Mouse (Mus musculus) gonadal fat pad, adult 2 months (tissue): ENCODE data around the gene Mcm10. TPM values are rescaled to one million over a fixed set of nuclear protein-coding genes. Genes with fewer than 3 reads are reported as not detected.

ENCODE experiments used
- DNase-seq: peaks from one replicate; pipeline ENCODE4 v3.0.0-alpha.2; 2012; ENCODE audit warnings: low read depth
- polyA plus RNA-seq: library from polyadenylated mRNA; depleted of rRNA; stranded (reverse); fragments of >200 nt; gene quantifications from 2 replicates; pipeline ENCODE4 v1.2.3, GENCODE M21; 2012

The Mcm10 gene
- polyA plus RNA-seq, 1 experiment = 1.1 TPM

DNA sequence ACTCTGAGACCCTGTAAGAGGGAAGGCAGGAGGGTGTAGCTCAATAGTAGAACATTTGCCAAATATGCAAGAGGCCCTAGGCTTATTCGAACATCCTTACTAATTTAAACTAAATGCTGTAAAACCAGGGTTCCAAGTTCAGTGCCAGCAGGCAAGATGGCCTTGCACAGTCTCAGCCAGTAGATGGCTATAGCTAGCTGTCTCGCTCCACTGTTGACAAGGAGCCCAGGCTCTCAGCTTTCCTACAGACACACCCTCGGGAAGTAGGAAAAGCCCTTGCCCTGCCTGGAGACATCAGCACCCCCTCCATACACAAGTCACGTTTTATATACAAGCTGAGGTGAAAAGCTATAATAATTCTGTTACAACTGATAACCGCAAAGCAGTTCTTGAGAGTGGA, 20.1 kb upstream of the Mcm10 start:
- DNase-seq = no peak

DNA sequence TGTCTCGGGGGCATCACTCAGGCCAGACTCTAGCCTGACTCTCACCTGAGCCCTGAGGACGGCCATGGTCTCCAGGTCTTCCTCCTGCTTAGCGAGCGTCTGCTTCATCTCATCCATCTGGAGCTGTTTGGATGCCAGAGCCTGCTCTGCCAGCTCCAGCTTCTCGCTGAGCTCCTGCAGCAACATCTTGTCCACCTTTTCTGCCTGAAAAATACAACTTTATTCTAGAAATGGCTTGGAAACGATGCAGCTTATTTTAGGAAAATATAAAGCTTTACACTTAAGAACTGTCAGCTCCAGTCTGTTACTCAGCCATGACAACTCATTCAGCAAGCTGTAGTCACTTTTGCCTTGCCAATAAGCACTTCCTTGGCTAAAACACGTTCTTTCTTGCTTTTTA, 18.6 kb upstream of the Mcm10 start:
- DNase-seq = no peak

DNA sequence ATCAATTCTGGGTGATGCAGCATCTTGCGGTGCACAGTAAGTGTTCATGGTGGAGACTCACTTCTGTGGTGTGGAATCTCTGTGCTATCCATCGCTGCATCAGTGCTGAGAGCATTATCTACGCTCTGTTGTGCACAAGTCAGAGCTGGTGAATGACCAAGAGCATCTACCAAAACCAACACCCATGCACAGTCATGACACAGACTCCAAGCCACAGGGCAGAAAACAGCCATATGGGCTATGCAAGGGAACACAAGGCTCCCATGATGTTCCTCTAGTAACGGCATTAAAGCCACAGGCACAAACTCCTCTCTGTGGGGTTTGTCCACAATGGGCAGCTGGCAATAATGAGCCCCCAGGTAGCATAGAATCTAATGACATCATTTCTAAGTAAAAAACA, 17.2 kb upstream of the Mcm10 start:
- DNase-seq = no peak

DNA sequence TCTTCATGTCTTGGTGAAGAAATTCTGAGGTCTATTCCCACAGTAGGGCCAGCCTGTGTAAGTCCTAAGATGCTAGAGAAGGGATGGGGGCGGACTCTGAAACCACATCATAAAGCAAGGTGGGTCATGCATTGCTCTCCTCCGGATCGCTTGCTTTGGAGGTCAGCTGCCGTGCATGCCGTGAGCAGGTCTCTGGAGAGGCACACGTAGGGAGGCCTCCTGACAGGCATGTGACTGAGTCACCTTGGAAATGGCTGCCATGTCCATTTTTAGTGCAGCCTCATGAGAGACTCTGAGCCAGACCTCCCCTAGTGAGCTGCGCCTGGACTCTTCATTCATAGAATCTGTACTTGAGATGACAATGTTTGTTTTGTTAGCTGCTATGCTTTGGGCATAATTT, 15.5 kb upstream of the Mcm10 start:
- DNase-seq = no peak

DNA sequence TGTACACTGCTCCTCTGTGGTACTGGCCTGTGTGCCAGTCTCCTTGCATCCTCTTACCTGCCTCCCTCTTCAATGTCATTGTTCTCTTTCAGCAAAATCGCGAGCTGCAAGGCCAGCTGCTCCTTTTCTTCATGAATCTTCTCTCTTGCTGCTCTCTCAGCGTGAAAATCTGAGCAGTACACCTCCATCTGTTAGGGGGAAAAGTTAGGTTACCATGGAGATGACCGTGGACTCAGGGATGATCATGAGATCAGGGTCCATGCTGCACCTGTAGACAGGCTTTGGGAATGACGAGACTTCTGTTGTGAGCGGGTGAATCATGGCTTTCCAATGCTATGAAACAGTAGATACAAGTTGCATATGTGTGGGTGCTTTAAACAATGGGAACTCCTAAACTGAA, 14.5 kb upstream of the Mcm10 start:
- no peak for DNase-seq

DNA sequence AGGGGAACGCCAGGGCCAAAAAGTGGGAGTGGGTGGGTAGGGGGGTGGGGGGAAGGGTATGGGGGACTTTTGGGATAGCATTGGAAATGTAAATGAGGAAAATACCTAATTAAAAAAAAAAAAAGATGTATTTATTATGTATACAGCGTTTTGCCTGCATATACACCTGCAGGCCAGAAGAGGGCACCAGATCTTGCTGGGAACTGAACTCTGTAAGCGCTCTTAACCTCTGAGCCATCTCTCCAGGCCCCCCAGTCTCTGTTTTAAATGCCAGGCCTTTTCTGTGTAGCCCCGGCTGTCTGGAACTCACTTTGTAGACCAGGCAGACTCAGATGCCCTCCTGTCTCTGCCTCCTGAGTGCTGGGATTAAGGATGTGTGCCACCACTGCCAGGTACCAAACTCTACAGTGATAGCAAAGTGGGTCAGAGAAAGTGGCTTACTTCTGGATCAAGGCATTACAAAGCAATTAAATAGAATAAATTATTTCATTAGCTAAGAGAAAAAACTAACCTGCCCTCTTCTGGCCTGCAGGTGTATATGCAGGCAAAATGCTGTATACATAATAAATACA, 12.7 kb upstream of the Mcm10 start:
- no peak for DNase-seq

DNA sequence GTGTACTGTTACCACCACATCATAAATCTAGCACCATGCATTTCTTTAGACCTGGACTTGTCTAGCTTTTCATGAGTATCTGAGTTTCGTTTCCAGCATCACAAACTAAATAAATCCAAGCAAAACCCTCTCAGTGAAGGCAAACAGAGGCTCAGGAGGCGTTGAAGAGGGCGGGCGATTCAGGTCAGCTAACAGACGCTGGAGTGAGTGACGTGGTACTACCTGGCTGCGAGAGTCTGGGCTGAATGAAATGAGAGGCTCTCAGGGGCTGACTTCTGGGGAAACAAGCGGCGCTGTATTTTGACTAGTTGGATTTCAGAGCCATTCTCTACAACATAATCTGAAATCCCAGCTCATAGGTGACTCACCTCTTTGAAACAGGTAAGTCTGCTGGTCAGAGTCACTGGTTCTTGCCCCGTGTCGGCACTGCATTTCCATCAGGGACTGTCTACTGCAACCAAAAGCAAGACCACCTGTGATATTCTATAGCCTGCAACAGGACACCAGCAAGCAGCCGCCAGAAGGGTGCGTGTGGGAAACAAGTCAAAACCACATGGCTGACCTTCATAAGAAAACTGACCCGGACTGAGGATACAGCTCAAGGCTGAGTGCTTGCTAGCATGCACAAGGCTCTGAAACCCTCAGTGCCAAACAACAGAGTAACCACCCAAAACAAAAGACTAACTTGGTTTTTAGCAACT, 11.3 kb upstream of the Mcm10 start:
- no peak for DNase-seq

DNA sequence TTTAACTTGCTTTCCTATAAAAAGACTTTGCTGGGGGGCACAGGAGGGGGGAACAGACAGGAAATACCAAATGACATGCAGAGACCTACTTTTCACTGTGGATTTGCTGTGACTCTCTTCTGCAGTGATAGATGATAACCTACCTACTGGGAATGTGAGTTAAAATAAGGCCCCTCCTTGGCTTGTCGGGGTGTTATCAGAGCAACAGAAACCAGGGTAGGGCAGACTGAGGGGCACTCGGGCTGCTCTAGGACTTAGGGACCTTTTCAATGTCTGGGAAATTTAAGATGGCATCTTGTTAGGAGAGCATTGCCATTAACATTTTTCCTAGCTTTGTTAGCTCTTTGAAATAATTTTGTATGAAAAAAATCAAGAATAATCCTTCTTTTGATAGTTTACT, 10.7 kb upstream of the Mcm10 start:
- no peak for DNase-seq

DNA sequence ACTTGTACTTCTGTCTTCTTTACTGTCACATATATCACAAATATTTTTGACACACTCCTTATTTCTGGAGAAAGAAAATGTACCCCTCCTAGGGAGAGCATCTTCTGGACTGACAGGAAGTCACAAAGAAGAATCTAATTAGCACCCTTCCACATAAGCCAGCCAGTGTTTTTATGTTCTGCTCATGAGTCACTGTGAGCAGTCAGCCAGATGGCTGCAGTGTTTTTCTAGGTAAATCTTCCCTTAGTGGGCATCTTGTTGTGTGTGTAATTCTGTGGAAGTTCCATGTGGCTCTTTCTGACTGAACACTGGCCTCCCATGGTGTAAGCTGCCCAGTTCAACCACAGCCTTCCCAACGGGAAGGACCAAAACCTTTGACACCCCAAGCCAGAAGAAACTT, 7.1 kb upstream of the Mcm10 start:
- DNase-seq = no peak

DNA sequence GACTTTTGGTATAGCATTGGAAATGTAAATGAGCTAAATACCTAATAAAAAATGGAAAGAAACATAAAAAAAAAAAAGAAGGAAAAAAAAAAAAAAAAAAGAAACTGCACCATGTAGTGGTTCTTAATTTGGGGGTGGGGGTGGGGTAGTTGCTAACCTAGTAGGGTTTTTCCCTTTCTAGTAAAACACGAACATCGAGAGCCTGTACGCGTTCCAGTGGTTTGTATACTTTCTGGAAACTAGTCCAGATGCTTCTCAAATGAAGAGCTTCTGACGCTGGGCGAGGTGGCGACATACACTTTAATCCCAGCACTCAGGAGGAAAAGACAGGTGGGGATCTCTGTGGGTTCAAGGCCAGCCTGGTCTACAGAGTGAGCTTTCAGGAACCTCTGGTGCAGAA, 4.3 kb upstream of the Mcm10 start:
- no peak for DNase-seq

DNA sequence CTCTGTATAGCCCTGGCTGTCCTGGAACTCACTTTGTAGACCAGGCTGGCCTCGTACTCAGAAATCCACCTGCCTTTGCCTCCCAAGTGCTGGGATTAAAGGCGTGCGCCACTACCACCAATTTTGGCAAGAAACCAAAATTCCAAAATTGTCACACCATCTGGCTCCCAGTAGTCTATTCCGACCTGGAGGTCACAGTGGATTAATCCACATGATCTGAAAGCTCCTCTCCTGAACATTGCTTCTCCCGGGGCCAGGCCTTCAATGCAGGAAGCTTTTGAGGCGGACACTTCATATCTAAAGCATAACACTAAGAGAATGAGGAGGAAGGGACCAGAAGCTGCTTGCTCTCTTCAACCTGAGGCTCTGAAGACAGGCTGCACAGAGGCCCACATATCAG, 2.9 kb upstream of the Mcm10 start:
- no peak for DNase-seq

DNA sequence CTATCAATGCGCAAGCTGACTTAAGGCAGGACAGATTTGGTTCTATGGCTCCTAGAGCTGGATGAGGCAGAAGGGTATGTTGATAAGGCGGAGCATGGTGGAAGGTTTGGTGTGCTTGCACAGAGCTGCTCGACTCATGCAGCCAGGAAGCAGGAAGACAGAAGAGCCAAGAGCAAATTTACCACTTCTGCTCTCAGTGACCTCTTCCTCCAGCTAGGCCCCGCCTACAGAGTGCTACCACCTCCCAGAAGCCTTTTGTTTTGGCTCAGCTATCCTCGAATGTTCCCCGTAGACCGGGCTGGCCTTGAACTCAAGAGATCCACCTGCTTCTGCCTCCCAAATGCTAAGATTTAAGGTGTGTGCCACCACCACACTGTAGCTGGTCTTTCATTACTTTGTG, 2.0 kb upstream of the Mcm10 start:
- DNase-seq = no peak

DNA sequence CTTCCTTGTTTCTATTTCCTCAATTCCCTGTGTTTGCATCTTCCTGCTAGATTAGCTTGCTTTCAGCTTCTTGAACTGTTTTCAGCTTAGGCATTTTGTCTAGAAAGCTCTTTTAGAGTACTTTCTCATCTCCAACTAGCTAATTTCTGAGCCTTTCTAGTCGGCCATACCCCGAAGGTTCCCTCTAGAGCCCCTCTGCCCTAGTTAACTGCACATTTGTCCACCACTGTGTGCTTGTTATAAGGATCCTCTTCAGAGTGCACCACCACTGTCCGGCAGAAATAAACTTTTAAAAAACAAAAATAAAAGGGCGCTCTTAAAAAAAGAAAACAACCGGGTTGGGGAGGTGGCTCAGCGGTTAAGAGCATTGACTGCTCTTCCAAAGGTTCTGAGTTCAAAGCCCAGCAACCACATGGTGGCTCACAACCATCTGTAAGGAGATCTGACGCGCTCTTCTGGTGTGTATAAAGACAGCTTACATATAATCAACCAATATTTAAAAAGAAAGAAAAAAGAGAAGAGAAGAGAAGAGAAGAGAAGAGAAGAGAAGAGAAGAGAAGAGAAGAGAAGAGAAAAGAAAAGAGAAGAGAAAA, 597 bp downstream of the Mcm10 start:
- no peak for DNase-seq

DNA sequence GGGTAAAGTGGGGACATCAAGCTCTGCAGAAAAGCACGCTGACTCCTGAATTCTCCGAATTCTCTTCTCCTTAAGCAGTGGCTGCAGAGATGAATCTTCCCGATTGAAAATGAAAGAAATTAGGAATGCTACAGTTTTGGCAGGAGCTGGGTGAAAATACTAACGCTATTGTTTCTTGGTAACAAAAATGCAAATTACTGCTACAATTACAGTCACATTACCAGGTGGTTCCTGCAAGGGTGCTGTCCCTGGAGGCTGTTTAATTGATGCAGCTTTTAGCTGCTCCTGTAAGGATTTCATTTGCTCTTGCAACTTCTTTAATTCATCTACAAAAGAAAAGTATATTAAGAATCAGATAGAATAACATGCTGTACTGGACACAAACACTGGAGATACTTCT, 5.5 kb downstream of the Mcm10 start:
- no peak for DNase-seq

DNA sequence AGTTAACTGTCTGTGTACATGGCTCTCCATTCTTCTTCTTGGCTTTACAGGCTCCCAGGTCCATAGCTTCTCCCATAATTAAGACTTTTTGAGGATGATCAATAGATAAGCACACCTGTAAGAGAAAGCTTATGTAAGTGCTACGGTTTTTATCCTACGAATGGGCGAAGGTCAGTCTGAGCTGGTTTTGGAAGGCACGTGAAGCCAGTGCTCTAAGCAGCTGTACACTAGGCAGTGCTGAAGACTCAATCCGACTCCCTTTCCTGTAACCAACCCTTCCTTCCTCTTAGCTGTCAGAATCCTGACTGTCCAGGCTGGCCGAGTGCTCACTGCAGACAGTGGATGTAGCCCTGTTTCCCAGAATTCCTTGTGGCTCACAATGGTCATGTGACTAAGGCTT, 11.3 kb downstream of the Mcm10 start:
- DNase-seq = no peak

DNA sequence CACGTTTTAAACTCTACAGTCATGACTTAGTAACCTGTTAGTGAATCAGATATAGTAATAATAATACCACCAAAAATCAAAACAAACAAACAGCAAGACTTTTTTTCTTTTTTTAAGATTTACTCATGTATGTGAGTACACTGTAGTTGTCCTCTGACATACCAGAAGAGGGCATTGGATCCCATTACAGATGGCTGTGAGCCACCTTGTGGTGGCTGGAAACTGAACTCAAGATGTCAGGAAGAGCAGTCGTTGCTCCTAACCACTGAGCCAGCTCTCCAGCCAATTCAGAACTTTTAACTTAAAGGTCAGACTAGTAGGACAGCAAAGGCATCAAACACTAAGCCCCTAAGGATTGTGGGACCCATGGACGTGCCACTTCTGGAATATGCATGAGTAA, 13.7 kb downstream of the Mcm10 start:
- DNase-seq = no peak

DNA sequence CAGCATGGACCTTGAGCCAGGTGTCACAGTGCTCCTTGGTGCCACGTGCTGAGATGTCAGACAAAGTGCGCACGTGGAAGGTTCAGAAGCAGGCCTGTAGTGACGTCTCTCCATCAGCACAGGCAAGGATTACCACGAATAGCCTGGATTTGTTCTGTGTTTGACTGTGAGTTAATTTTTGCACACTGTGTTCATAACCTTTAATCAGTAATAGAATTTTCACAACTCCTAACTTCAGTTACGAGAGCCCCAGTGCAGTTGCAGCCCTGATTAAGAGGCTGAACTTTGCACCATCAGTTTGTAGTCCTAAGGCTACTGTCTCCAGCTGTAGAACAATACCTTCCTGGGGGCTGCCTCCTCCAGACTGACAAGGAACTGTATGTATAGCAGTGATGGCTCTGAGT, 16.2 kb downstream of the Mcm10 start:
- DNase-seq = no peak

DNA sequence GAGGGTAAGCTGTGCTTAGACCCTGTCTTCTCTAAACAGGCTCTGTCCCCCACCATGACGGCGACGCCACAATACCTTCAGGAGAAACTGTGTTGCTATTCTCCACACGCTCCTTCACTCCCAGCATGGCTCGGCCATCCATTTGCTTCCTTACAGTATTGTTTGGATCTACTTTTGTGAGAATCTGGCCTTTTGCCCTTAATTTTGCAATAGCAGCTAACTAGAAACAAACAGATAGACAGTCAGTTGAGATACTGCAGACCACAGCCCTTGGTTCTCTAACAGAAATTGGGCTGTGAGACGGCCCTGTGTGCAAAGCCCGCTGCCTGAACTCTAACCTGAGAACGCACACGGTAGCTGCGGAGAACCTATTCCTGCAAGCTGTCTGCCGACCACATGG, 16.9 kb downstream of the Mcm10 start:
- no peak for DNase-seq

DNA sequence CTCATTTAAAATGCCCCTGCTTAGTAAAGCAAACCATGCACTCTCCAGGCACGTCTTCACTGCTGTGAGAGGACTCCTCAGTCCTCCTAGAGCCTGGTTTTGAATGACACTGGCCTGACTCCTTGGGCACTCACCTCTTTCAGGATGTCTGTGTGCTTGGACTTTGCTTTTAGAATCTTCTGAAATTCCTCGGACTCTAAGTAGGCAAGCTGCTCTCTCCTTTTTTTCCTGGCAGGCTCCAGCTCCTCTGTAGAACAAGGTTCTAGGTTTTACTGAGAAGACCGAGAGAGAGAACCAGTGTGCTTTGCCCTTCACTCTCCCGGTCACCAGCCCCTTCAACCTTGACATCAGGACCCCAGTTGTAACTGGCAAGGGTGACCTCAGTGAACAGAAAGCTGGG, 18.2 kb downstream of the Mcm10 start:
- no peak for DNase-seq

DNA sequence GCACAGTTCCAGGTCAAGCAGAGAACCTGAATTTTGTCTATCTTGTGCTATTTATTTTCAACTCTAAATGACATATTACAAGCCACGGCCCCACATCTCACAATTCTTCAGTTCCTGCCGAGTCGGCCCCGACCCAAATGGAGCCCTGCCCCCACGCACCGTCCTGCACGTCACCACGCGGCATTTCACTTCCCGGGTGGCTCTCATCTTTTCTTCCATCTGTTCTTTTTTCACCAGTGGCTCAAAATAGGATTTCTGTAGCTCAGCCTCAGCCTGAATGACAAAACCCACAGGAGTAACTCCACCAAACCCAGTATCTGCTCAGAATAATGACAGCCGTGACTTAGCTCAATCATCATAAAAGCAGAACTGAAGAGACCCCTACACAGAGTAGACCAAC, 19.0 kb downstream of the Mcm10 start:
- no peak for DNase-seq

DNA sequence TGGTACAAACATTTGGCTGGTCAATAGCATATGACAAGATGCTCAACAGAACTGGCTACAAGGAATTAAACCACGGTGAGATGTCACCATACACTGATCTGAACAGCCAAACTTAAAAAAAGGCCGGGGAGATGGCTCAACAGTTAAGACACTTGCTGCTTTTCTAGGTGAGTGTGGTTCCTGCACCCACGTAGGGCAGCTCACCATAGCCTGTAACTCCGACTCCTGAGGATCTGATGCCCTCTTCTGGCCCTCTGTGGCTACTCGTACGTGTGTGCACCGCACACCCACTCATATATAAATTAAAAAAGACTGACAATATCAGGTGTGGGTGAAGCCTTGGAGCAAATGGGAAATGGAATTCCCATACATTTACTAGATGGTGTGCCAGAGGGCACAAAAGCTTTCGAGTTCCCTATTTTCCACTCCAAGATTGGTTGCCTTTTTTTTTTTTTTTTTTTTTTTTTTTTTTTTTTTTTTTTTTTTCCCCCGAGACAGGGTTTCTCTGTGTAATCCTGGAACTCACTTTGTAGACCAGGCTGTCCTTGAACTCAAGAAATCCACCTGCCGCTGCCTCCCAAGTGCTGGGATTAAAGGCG, 23.7 kb downstream of the Mcm10 start:
- no peak for DNase-seq

DNA sequence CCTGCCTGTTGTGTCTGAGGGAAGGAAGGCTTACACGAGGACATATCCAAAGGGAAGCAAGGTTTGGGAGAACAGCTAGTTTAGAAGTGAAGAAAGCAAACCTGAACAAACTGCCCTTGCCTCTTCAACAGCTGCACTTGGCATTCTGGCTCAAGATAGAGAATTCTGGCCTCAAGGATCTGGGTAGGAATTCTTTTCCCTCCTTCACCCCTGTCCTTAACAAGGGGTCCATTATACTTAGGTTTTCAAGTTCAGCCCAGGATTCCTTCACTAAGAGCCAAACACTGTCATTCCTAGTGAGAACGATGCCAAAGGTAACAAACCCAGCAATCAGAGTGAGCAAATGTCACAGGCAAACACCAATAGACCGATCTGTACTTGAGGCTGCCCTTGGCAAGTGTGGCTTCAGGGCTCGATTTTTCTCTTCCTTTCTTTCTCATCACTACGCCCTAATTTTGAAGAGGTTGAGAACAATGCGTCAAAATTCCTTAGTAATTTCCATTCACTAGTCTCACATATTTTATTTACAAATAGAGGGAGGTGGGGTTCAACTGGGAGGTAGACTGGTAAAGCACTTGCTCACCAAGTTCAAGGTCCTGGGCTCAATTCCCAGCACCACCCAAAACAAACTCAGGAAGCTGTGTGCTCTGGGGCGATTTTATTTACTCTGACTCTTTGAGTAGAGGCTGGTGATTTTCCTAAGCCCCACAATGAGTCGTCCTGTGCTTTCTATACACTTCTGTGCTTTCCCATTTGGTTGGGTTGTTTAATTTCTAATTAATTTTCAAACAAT, 25.0 kb downstream of the Mcm10 start:
- DNase-seq = no peak

DNA sequence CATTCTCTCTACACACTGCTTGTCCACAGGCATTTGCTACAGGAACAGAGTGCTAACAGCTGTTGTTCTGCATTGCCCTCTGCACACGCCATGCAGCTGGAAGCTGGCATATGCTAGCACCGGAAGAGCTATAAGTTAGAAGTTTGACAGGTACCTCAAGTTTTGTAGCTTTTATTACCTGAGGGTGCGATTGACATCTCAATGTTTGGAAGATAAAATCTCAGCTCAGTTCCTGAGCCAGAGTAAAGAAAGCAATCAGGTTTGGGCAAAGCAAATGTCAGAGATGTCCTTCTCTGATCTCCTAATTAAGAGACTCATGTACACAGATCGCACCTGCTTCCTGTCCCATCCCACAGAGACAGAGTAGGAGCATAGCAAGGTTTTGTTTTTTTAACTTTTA, 25.8 kb downstream of the Mcm10 start:
- peak; percentile 77 for DNase-seq
